Mouse (Mus musculus) mouse embryonic stem cell (cell line): ENCODE results near the gene Rpap1.

Experiments used
- in situ Hi-C, 2 experiments: fragments of 300-500 bp; cut with MboI; formaldehyde crosslinking; loops; 1 replicate in 1 of 2; 3 replicates in 1 of 2; pipeline ENCODE4 v1.14.3; 2019 to 2020; ENCODE audit warnings: low sequenced_read_pairs in 2 of 2, low pct_unique_long_range_greater_than_20kb in 1 of 2, mixed read lengths in 1 of 2; ENCODE audit not compliant: unreplicated experiment in 1 of 2

Rpap1 gene

DNA sequence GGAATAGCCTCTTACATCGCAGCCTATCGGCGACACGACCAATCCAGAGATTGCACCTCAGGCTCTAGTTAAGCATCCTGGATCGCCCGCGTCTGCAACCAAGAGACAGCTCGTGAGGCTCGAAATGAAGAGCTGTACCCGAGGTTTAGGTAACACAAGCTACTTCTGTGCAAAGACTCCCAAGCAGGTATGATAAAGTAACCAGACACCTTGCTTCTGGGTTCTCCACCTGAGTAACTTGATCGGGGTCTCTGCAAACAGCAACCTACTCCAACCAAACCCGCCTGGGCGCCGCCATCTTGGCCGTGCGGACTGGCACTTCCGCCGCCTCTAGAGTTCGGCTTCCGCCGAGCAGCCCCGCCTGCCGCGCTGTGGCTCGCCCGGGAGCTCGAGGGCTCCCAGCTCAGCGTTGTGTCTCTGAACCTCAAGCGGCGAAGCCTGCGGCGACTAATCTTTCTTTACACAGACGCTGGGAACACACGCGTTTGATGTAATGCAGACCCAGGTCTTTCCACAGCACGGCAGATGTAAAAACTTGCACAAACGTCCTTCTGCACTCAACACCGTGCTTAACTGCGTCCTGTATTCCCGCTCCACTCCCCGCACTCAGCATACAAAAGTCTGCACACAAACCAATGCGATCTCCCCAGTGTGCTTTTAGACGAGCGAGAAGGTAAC, at the start of gene Rpap1:
Gene Rpap1, minus strand, starts transcription at position 332 of the 678 bp plus-strand sequence.
- in situ Hi-C loops: no loop called here

DNA sequence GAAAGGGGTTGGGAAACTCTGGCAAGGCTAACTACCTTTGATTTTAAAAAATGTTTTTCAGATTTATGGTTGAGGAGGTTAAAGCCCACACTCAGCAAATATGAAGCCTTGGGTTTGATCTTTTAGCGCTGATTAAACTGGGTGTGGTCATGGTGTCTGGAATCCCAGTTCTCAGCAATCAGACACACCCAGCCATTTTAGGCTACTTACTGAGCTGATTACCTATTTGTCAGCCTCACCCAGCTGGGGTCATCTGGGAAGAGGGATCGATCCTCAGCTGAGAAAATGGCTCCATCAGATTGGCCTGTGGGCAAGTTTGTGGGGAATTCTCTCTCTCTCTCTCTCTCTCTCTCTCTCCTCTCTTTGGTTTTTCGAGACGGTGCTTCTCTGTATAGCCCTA, 46.9 kb upstream of the Rpap1 start:
- in situ Hi-C loops: no loop called here

DNA sequence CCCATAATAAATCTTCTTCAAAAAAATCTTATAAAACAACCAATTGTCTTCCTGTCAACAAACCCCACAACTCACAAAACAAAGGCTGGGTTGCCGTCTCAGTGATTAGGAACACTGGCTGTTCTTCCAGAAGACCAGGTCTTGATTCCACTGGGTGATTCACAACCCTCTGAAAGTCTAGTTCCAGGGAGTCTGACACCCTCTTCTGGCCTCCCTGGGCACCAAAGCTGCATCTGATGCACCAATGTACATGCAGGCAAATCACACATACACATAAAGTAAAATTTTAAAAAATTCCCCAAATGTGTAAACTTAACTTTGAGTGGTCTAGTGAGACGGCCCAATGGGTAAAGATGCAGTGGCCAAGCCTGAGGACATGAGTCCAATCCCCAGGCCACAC, 43.2 kb upstream of the Rpap1 start:
- in situ Hi-C loops: no loop called here

DNA sequence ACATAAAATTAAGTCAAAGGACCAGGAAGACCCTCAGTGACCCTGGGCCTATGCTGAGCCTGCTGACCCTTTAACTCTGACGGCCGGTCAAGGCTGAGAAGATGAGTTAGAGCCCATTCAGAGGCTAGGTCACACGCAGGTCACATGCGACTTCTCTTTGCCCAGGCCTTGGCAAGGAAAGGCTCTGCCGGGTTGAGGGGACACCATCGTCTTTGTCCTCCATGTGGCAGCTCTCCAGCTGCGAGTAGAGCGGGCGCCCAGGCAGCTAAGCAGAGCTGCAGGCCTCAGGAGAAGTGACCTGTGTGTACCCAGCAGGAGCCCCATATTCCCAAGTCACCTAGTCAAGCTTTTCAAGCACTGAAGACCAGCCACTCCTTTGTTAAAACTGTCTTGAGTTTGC, 33.8 kb upstream of the Rpap1 start:
- in situ Hi-C loops: no loop called here

DNA sequence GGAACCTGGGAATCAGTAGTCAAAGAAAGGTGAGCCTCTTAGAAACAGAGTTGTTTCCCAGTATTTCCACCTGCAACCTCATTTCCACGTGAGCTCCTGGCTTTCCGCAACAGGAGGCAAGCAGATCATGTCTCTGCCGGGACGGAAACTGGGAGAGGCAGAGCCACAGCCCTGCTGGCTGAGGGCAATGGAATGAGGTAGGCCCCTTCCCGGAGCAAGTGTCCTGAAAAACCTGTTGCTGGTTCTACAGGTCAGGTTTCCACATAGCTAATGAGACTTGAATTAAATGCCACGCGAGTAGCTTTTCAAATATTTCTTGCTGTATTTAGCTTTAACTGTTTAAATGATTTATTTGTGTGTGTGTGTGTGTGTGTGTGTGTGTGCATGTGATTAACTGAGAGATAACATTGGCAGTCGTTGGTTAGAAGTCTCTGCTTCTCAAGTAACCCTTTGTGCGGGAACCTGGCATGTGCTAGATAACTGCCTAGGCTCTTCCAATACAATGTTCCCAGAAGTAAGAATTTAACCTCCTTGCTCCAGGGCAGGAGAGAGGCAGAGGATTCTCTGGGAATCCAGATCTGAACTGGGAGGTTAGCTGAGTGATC, 31.4 kb upstream of the Rpap1 start:
- in situ Hi-C loops: no loop called here

DNA sequence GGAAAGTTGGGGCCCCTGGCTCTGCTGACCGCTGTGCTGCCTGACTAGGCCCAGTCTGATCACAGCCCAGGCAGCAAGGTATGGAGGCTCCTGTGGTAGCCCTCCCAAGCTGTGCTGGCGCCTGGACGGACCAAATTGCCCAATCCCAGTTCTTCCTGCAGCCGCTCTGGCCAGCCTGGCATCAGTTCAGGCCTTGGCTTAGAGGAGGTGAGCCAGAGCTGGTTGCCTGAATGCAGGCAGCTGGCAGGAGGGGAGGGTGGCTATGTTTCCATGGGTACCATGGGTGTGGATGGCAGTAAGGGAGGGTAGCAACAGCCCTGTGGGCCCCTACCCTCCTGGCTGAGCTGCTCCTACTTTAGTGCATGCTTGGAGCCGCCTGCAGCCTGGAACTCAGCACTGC, 29.7 kb upstream of the Rpap1 start:
- in situ Hi-C loops: no loop called here

DNA sequence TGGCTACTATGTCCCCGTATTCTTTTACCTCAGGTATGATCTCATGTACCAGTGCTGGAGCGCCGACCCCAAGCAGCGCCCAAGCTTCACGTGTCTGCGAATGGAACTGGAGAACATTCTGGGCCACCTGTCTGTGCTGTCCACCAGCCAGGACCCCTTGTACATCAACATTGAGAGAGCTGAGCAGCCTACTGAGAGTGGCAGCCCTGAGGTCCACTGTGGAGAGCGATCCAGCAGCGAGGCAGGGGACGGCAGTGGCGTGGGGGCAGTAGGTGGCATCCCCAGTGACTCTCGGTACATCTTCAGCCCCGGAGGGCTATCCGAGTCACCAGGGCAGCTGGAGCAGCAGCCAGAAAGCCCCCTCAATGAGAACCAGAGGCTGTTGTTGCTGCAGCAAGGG, 29.3 kb upstream of the Rpap1 start:
- in situ Hi-C loops: no loop called here

DNA sequence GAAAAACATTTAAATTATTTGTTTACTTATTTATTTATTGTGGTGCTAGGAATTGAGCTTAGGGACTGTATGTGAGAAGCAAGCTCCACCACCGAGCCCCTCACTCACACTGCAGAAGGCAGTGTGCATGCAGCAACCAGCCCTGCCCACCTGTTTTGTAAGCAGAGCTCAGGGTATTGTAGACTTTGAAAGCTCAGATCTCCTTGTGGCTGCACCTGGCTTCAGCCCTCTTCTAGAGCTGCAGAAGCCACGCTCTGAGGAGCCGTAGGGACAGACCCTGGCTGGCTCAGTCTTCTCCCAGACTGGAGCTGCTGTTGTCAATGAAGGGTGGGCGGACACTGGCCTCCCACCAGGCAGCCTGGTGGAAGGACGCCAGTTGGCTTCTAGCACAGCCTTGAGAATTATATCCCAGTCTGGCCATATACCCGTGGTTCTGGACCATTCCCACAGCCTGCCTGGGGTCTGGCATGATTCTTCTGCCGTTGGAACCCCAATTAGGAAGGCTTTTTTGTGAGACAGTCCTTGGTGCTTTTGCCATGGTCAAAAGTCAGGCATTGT, 27.1 kb upstream of the Rpap1 start:
- in situ Hi-C loops: no loop called here

DNA sequence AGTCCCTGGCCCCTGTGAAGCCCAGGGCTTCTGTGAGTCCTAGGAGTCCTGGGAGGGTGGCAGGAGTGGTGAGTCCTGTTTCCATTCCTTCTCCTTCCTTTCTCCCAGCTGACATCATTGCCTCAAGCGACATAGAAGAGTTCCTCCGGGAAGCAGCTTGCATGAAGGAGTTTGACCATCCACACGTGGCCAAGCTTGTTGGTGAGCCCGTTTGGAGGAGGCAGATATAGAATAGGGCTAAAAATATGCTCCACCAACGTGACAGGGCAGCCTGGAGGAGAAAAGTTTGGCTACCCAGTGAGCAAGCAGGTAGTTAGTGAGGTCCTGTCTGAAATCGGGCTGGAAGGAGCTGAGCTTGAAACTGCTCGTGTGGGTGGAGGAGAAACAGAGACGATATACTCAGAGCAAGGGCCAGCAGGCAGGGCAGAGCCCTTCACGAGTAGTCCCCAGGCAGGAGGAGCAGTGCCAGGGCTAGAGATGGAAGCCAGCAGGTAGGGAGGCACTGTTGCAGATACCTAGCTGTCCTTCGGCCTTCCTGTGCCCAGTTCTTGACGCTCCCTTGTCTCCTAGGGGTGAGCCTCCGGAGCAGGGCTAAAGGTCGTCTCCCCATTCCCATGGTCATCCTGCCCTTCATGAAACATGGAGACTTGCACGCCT, 24.3 kb upstream of the Rpap1 start:
- in situ Hi-C loops: no loop called here

DNA sequence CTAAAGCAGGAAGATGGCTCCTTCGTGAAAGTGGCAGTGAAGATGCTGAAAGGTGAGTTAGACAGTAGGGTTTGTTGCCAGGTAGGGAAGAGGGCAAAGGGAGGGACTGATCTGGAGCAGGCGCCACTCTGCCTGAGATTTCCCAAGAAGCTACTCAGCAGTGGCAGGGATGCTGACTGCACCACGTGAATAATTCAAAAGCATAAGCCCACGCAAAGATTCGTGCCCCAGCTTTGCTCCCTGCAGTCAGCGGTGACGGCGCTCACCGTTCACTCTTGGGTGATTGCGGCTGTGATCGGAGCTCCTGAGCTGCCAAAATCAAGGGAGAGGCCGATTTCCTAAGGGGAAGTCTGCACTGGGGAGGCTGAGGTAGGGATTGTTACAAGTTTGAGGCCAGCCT, 23.6 kb upstream of the Rpap1 start:
- in situ Hi-C loops: no loop called here

DNA sequence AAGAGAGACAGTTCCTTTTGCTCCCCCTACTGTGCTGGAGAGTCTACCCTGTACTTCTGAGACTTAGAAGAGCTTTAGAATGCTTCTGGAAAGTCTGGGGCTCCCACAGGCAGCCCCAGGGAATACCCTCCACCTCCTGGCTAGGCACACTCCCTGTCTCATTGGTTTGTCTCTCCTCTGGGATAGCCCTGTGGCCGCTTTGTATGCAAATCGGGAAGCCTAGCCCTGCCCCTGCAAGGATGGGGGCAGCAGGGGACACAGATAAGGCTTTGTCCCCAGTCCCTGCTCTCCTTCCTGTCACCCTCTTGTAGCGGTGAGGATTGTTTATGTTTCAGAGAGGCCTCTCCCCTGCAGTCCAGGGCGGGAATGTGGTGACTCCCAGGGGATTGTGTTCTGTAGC, 21.5 kb upstream of the Rpap1 start:
- in situ Hi-C loops: no loop called here

DNA sequence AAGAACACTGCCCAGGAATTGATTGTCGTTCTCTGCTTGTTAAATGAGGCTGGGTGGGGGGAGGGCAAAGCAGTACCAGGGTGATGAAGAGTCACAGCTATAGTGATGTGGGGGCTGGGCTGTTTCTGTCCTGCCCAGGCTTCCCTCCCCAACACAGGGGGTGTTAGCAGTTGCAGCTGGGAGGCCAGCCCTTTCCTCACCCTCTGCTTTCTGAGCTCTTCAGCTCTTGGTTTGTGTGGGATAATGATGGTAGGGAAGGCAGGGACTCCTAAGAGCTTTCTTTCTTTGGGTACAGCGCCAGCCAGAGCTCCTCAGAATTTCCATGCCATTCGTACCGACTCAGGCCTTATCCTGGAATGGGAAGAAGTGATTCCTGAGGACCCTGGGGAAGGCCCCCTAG, 21.1 kb upstream of the Rpap1 start:
- in situ Hi-C loops: no loop called here

DNA sequence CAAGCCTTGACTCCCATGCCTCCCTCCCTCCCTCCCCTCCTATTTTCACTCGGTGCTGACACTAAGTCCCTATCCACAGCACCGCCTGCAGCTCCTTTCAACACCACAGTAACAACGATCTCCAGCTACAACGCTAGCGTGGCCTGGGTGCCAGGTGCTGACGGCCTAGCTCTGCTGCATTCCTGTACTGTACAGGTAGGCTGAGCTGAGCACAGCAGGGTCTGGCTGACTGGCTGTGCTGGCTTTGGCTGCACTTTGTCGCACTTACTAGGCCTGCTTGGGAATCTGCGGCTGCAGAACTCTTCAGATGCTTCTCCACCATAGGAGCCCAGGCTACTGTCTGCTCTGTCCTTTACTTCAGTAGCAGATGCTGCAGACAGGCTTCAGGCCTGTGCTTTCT, 18.2 kb upstream of the Rpap1 start:
- in situ Hi-C loops: no loop called here

DNA sequence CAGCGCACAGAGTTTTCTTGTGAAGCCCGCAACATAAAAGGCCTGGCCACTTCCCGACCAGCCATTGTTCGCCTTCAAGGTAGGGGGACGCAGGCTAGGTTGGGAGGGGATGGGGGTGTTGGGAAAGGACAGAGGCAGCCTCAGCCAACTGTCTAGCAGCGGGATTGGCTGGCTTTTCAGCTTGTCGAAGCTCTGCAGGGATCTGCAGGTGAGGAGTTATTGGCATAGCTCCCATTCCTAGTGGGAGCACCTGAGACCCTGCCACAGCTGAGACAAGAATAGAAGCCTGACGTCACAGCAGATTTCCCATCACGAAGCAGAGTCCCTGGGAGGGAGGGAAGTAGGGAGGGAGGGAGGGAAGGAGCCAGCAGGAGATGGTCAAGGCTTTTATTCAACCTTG, 17.4 kb upstream of the Rpap1 start:
- in situ Hi-C loops: no loop called here

DNA sequence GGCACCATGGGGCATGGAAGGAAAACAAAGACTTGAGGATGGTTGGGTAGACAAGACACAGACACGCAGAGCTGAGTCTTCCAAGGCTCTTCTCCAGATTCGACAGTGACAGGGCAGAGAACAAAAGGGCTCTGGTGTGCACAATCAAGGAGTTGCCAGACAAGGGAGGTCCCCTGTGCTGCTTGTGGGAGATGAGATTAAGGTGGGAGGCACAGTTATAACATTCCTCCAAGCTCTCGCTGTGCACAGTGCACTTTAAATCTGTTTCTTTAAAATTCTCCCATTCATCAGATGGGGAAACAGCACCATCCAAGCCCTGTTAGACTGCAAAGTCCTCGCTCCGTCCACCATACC, 16.9 kb upstream of the Rpap1 start:
- in situ Hi-C loops: no loop called here

DNA sequence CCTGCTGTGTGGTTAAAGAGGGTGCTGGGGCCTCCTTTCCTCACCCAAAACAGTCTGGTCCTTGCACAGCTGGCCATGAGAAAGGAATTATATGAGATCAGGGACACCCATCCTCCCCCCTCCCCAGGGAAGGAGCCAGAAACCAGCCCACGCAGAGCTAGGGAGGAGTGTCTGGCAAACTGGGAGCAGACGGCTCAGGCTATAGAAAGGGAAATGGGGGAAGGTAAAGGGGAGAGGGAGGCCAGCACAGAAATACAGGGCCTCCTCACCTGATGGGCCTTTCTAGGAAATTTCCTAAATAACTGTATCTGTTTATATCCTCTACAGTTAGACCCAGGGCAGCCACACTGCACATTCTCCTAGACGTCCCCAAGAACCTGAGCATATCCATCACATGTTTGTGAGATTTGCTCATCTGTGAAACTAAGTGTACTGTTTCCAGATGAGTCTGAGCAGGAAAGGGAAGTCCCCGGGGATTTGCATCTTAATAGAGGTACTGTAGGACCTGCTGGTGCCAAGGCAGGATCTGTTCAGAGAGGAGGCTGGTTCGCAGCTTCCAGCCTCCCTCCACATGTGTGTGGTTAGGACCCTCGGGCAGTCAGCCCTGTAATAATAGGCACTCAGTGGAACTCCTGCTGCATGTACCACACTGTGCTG, 16.4 kb upstream of the Rpap1 start:
- in situ Hi-C loops: no loop called here

DNA sequence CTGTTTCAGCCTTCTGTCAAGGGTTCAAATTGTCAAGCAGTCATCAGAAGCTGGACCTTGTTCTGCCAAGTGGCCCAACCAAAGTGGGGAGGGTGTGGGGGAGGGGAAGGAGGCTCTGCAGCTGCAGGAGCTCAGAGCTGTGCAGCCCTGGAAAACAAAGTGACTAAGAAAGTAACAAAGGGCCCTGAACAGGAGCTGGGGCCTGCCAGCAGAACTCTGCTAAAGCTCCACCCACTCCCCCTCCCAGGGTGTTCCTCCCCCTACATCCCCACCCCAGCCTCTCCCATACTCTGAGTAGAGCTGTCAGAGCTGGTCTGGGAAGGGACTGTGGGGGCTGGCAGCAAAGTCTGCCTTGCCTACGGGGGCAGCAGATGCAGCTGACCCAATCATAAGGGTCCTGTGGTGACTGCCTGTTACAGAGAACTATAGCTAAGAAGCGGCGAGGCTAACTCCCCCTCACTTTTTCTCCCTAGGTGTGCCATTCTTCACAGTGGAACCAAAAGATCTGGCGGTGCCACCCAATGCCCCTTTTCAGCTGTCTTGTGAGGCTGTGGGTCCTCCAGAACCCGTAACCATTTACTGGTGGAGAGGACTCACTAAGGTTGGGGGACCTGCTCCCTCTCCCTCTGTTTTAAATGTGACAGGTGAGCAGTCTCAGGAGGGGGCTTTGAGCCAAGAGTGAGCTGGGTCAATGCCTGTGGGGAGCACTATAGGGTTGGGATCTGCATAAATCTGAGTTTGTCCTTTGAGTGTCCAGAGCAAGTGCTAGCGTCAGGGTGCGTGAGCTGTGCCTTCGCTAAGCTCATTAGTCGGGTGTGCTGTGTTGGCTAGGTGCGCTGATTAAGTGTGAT, 15.7 kb upstream of the Rpap1 start:
- in situ Hi-C loops: no loop called here
